Comparison of ENCODE assay signal across 8 mouse cellular contexts in the genomic region with DNA sequence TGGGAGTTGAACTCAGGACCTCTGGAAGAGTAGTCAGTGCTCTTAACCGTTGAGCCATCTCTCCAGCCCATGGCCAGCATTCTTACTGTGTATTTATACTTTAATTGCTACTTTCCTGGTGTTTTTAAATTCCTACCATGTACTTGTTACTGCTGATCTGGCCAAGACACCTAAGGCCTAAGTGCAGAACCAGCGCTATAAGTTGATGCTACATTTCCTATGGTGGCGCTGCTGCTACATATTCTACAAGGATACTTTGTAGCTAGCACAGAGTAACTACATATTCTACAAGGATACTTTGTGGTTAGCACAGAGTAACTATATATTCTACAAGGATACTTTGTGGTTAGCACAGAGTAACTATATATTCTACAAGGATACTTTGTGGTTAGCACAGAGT. TPM values are rescaled to one million over a fixed set of nuclear protein-coding genes. Genes with fewer than 3 reads are reported as not detected.
DNase-seq lines count a peak whose midpoint lies in the region; ATAC-seq and TF ChIP-seq lines count a peak whose summit lies in the region.
"Not testable (repeated sequence)": the region's sequence is repeated elsewhere in the genome, so short reads cannot be mapped to it uniquely, and the experiment has no call there.
"Had no signal": no experiment of that assay in that cellular context is flagged by ENCODE, and none has a peak within 500 bp of the region (broad histone marks: within the 10 kb centered on the region; RNA-seq: fewer than 3 reads in every experiment).

No protein-coding gene starts in this region.

- H3K27ac ChIP-seq in intestine, postnatal 0 days (ENCODE audit: low read depth, low read length): not testable (repeated sequence)

- DNase-seq in 416B (ENCODE audit: low read depth): peak; percentile 53
- DNase-seq in heart, adult 11 months: peak; percentile 53

- 89% methylated on average over 3 of the region's 3 CpGs for WGBS in intestine, postnatal 0 days

- H3K27me3 ChIP-seq in intestine, postnatal 0 days (replicated peaks; ENCODE audit: control insufficient read depth, insufficient read depth, low read length): not testable (repeated sequence)

- not testable (repeated sequence) for H3K4me1 ChIP-seq in intestine, postnatal 0 days (replicated peaks; ENCODE audit: control insufficient read depth, insufficient read depth, low read length)

- ATAC-seq in erythroblast, adult 5-6 weeks (replicated peaks; ENCODE audit: low FRiP score, poor library complexity, severe bottlenecking): peak; percentile 70
- ATAC-seq in erythroid progenitor cell, adult 5-6 weeks (replicated peaks; ENCODE audit: low FRiP score, poor library complexity, severe bottlenecking): 0 out of 2 replicates have a peak, but pooled peaks have one; percentile 49
- ATAC-seq in intestine, postnatal 0 days: not testable (repeated sequence)

- TF ChIP-seq CTCF in intestine, postnatal 0 days (IDR thresholded peaks at IDR 0.05; ENCODE audit: low read depth): 0 out of 2 replicates have a peak, but pooled peaks have one; percentile 6

- H3K4me3 ChIP-seq in intestine, postnatal 0 days (ENCODE audit: low read depth, low read length): not testable (repeated sequence)

- H3K36me3 ChIP-seq in intestine, postnatal 0 days (ENCODE audit: control insufficient read depth, insufficient read depth): not testable (repeated sequence)

- not testable (repeated sequence) for H3K9me3 ChIP-seq in intestine, postnatal 0 days (ENCODE audit: control insufficient read depth)

- H3K9ac ChIP-seq in intestine, postnatal 0 days (ENCODE audit: low read depth, low read length): not testable (repeated sequence)

- not testable (repeated sequence) for H3K4me2 ChIP-seq in intestine, postnatal 0 days (replicated peaks; ENCODE audit: low read depth)

RNA-seq across cellular contexts. Expression of a gene that starts 26.7 kb away (rescaled TPM):
- total RNA-seq in erythroblast, adult 5-6 weeks (2015; ENCODE audit: low replicate concordance): not detected in 2 replicates
- total RNA-seq in erythroblast, adult 5-6 weeks (2017; ENCODE audit: low replicate concordance): 2.4 and 4.7 TPM in 2 replicates
- total RNA-seq in erythroid progenitor cell, adult 5-6 weeks (2015; ENCODE audit: low replicate concordance): not detected in 2 replicates
- not detected in 2 replicates for total RNA-seq in erythroid progenitor cell, adult 5-6 weeks (2017; ENCODE audit: low replicate concordance)
- 222 and 243 TPM in 2 replicates for polyA plus RNA-seq in intestine, postnatal 0 days (2015; fragmentation: Nextera tagmentation; extraction: Ambion mirVana)
- polyA plus RNA-seq: activated CD4-positive, CD25-positive, alpha-beta regulatory T cell, adult 4 months; CD4-positive, CD25-positive, alpha-beta regulatory T cell, adult 4 months; G1E had no signal
